8 mouse cellular contexts compared by ENCODE assay signal in the genomic region with DNA sequence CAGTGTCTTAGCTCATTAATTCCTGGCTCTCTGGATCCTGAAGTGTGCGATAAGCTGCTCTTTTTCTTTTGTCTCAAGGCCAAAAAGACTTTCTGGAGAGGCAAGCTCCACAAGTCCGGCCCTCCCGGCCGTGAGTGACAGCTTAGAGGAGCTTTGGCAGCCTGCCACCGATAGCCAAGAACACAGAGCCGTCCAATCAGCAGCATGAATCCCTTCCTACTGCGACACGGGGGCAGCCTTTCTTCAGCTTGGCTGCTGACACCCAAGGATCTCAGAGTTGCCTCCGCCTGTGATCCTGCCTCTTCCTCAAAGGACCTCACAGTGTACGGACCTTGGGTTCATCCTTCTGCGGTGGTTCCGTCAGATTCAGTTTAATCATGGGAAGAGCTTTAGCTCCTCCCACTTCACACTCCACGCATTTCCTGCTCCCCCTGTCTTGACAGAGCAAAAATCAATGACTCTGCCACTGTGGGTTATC. TPM values are rescaled to one million over a fixed set of nuclear protein-coding genes. Genes with fewer than 3 reads are reported as not detected.
A peak's percentile ranks its signal among the peaks of the same experiment; 100 is the strongest.
DNase-seq lines count a peak whose midpoint lies in the region; ATAC-seq and TF ChIP-seq lines count a peak whose summit lies in the region.

No protein-coding gene starts in this region.

- H3K9ac ChIP-seq in lung, embryonic 16.5 days (ENCODE audit: low read length), result peak overlapping the region; percentile 58

- TF ChIP-seq POLR2A in thymus, adult 2 months (IDR thresholded peaks at IDR 0.05; ENCODE audit: control insufficient read depth, extremely low read depth, insufficient read depth, low read length, poor library complexity), result 0 out of 2 replicates have a peak, but pooled peaks have one; percentile 27

- H3K9me3 ChIP-seq in hindbrain, embryonic 10.5 days, result peaks cover 8% of the 10 kb centered on the region; the same call in 1 of the 2 replicates
- no peaks in the 10 kb centered on the region for H3K9me3 ChIP-seq in lung, embryonic 16.5 days (ENCODE audit: control insufficient read depth, low read length)

- no peaks in the 10 kb centered on the region for H3K27me3 ChIP-seq in hindbrain, embryonic 10.5 days (ENCODE audit: insufficient read depth, poor library complexity, severe bottlenecking)
- H3K27me3 ChIP-seq in lung, embryonic 16.5 days (ENCODE audit: control insufficient read depth, insufficient read depth, low read depth, low read length), result no peaks in the 10 kb centered on the region
- H3K27me3 ChIP-seq in thymus, adult 2 months (ENCODE audit: control insufficient read depth, insufficient read depth, low read length), result no peaks in the 10 kb centered on the region

- no peak for TF ChIP-seq CTCF in thymus, adult 2 months (IDR thresholded peaks at IDR 0.05; ENCODE audit: borderline replicate concordance, control insufficient read depth, extremely low read depth, insufficient read depth, low read length, poor library complexity)

- peaks cover 58% of the 10 kb centered on the region for H3K4me1 ChIP-seq in hindbrain, embryonic 10.5 days (replicated peaks)
- H3K4me1 ChIP-seq in lung, embryonic 16.5 days (replicated peaks; ENCODE audit: control insufficient read depth, insufficient read depth, low read length), result peaks cover 43% of the 10 kb centered on the region
- peaks cover 18% of the 10 kb centered on the region for H3K4me1 ChIP-seq in thymus, adult 2 months (replicated peaks; ENCODE audit: control insufficient read depth, insufficient read depth, low read length)

- H3K36me3 ChIP-seq in hindbrain, embryonic 10.5 days, result peaks cover 13% of the 10 kb centered on the region
- H3K36me3 ChIP-seq in lung, embryonic 16.5 days (ENCODE audit: control insufficient read depth, insufficient read depth, low read length), result no peaks in the 10 kb centered on the region
- H3K36me3 ChIP-seq in thymus, adult 2 months (ENCODE audit: control insufficient read depth, insufficient read depth, low read length), result no peaks in the 10 kb centered on the region

- H3K4me3 ChIP-seq in hindbrain, embryonic 10.5 days, result peak overlapping the region; percentile 49
- peak overlapping the region; percentile 38 for H3K4me3 ChIP-seq in lung, embryonic 16.5 days (ENCODE audit: low read length)
- peak overlapping the region; percentile 89 for H3K4me3 ChIP-seq in thymus, adult 2 months (ENCODE audit: control insufficient read depth, insufficient read depth, low read length)

- peak overlapping the region; percentile 59 for H3K4me2 ChIP-seq in lung, embryonic 16.5 days (ENCODE audit: low read depth, low read length)

- peak overlapping the region; percentile 92 for H3K27ac ChIP-seq in hindbrain, embryonic 10.5 days
- H3K27ac ChIP-seq in lung, embryonic 16.5 days (ENCODE audit: low read length), result peak overlapping the region; percentile 93
- no peak overlapping the region for H3K27ac ChIP-seq in thymus, adult 2 months (ENCODE audit: control insufficient read depth, insufficient read depth, low read length)

- peak; percentile 88 for DNase-seq in MEL-GATA-1-ER (ENCODE audit: extremely low read depth, low read depth)
- DNase-seq in cerebellum, adult 8-10 months, result peak; percentile 91
- DNase-seq in hindbrain, embryonic 10.5 days (ENCODE audit: low spot score), result peak; percentile 93
- peak; percentile 83 for DNase-seq in layer of hippocampus, adult 9-10 months (ENCODE audit: low spot score)
- DNase-seq in ovary, adult 18-20 months (ENCODE audit: low spot score), result peak; percentile 96
- DNase-seq in thymus, adult 2 months, result peak; percentile 76

- 1% methylated on average over 13 of the region's 13 CpGs for WGBS in hindbrain, embryonic 10.5 days
- 0% methylated on average over 13 of the region's 13 CpGs for WGBS in lung, embryonic 16.5 days
- 8% methylated on average over 13 of the region's 13 CpGs for WGBS in thymus, adult 2 months

- peak; percentile 53 for ATAC-seq in frontal cortex, adult (ENCODE audit: low TSS enrichment)
- ATAC-seq in lung, embryonic 16.5 days (ENCODE audit: low read depth), result peak; percentile 94

RNA-seq across cellular contexts. Expression of a gene that starts 57.9 kb away (rescaled TPM):
- polyA plus RNA-seq in hindbrain, embryonic 10.5 days (2016; fragmentation: Nextera tagmentation; extraction: Ambion mirVana), result 5.6 and 5.9 TPM in 2 replicates
- 8.5 and 9.6 TPM in 2 replicates for polyA plus RNA-seq in lung, embryonic 16.5 days (2015; fragmentation: Nextera tagmentation; extraction: Ambion mirVana)
- 3.5 and 4.0 TPM in 2 replicates for polyA plus RNA-seq in thymus, adult 2 months (2012; rRNA removed)

Comparison
In these comparisons a context has a peak if more than half of its experiments do, and no peak if none do; other contexts are left out.
1. H3K4me3 ChIP-seq: peak in every context shown above with its lines; median percentile 89 in thymus, adult 2 months; 49 in hindbrain, embryonic 10.5 days; 38 in lung, embryonic 16.5 days.